Mouse (Mus musculus): ENCODE measurements at regions not wholly inside any gene's neighbourhood (a gene's known extent, or its start where the extent isn't known, plus 50 kb on each side); places are given as distances from the start of the nearest gene placed in this dataset.
"Not testable (repeated sequence)": the region's sequence is repeated elsewhere in the genome, so short reads cannot be mapped to it uniquely, and the experiment has no call there.

DNA sequence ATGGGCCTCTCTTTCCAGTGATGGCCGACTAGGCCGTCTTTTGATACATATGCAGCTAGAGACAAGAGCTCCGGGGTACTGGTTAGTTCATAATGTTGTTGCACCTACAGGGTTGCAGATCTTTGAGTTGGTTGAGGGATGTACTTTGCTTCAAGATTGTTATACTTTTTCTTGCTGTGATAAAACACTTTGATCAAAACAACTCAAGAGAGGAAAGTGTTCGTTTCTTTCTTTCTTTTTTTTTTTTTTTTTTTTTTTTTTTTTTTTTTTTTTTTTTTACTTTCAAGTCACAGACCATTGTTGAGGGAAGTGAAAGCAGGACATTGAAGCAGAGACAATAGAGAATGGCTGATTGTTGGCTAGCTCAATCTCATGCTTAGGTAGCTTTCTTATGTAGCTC, 511.0 kb upstream of the Got2 start:
- H3K36me3 ChIP-seq (replicated peaks; ENCODE audit: control insufficient read depth, insufficient read depth, low read depth, low read length); DNase-seq (ENCODE audit: low spot score): not testable (repeated sequence)

DNA sequence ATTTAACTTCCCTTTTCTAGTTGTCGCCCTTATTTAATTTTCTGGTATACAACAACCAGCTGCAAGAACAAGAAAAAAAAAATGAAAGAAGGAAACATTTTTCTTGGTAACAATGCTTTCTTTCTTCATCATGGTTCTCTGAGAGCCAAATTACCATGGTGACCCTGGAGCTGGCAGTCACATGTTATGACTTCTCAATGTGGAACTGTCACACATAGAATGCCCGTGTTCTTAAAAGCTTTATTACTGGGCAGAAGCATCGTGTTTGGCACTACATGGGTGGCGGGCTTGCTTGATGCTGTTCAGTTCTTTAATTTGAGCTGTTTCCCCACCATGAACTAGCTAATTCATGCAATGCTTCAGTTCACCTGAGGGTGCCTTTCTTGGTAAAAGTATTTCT, 504.7 kb upstream of the Got2 start:
- H3K9me3 ChIP-seq (replicated peaks; ENCODE audit: control insufficient read depth, low read length), result no peaks in the 10 kb centered on the region
- ATAC-seq (replicated peaks; ENCODE audit: insufficient number of reproducible peaks, low FRiP score, low TSS enrichment, low read depth) (no peak), DNase-seq (ENCODE audit: low spot score) (no peak)
- no peak overlapping the region for H3K4me3 ChIP-seq (ENCODE audit: low read depth, low read length)
- no peaks in the 10 kb centered on the region for H3K27me3 ChIP-seq (ENCODE audit: control insufficient read depth, insufficient read depth, low read length)
- no peak overlapping the region for H3K9ac ChIP-seq (replicated peaks; ENCODE audit: low read length)
- H3K36me3 ChIP-seq (replicated peaks; ENCODE audit: control insufficient read depth, insufficient read depth, low read depth, low read length), result no peaks in the 10 kb centered on the region
- H3K4me2 ChIP-seq (ENCODE audit: low read depth, low read length), result no peak overlapping the region
- 60% methylated on average over 4 of the region's 4 CpGs for WGBS
- no peak overlapping the region for H3K27ac ChIP-seq (replicated peaks; ENCODE audit: low read depth, low read length)
- H3K4me1 ChIP-seq (ENCODE audit: control insufficient read depth, insufficient read depth, low read length), result no peaks in the 10 kb centered on the region

More for the DNA sequence above, 511.0 kb upstream of the Got2 start:
- not testable (repeated sequence) for H3K9me3 ChIP-seq (replicated peaks; ENCODE audit: control insufficient read depth, low read length); H3K4me2 ChIP-seq (ENCODE audit: low read depth, low read length); H3K27me3 ChIP-seq (ENCODE audit: control insufficient read depth, insufficient read depth, low read length); H3K9ac ChIP-seq (replicated peaks; ENCODE audit: low read length); ATAC-seq (replicated peaks; ENCODE audit: insufficient number of reproducible peaks, low FRiP score, low TSS enrichment, low read depth); H3K4me3 ChIP-seq (ENCODE audit: low read depth, low read length); H3K4me1 ChIP-seq (ENCODE audit: control insufficient read depth, insufficient read depth, low read length); H3K27ac ChIP-seq (replicated peaks; ENCODE audit: low read depth, low read length)
- WGBS, result 84% methylated on average over 4 of the region's 4 CpGs

DNA sequence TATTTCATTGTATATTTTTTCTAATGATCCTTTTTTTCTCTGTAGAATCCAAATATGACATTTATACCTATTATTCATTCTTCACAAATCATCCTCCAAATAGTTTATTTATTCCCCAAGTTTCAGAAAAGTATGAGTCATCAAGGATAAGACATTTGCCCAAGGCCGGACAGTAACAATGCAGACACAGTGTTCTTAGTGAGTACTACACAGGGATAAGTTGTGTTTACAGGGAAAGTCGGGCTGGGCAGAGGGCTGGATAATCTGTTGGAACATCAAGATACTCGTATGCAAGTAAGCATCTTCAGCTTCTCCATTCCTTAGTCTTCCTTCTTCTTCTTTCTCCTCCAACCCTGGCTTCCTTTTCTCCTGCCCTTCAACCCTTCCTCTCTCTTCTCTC, 500.9 kb upstream of the Got2 start:
- Histone ChIP-seq H3K4me3 (ENCODE audit: low read depth, low read length) (no peak overlapping the region), H3K4me1 (ENCODE audit: control insufficient read depth, insufficient read depth, low read length) (no peaks in the 10 kb centered on the region), H3K9ac (replicated peaks; ENCODE audit: low read length) (no peak overlapping the region), H3K27me3 (ENCODE audit: control insufficient read depth, insufficient read depth, low read length) (no peaks in the 10 kb centered on the region), H3K36me3 (replicated peaks; ENCODE audit: control insufficient read depth, insufficient read depth, low read depth, low read length) (no peaks in the 10 kb centered on the region), H3K4me2 (ENCODE audit: low read depth, low read length) (no peak overlapping the region), H3K9me3 (replicated peaks; ENCODE audit: control insufficient read depth, low read length) (no peaks in the 10 kb centered on the region), H3K27ac (replicated peaks; ENCODE audit: low read depth, low read length) (no peak overlapping the region)
- ATAC-seq (replicated peaks; ENCODE audit: insufficient number of reproducible peaks, low FRiP score, low TSS enrichment, low read depth) (no peak), DNase-seq (ENCODE audit: low spot score) (no peak)
- 80% methylated on average over 3 of the region's 3 CpGs for WGBS

DNA sequence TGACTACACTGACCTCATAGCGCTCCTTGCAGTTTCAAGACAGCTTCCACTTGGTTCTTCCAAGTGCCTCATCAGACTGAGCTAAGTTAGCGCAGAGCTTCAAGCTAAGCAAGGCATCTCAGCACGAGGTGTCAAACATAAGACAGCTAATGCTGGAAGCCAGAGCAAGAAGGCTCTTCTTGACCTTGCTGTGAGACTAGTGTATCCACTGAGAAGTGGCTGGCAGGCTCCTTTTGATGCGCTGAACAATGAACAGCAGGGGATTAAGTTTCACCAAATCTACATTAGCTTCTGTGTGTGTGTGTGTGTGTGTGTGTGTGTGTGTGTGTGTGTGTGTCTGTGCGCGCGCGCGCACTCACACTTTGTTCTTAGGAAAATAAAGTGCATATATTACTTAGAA, 482.2 kb upstream of the Got2 start:
- DNase-seq (ENCODE audit: low spot score), result no peak
- WGBS, result 86% methylated on average over 9 of the region's 9 CpGs
- ATAC-seq (replicated peaks; ENCODE audit: insufficient number of reproducible peaks, low FRiP score, low TSS enrichment, low read depth), result no peak

DNA sequence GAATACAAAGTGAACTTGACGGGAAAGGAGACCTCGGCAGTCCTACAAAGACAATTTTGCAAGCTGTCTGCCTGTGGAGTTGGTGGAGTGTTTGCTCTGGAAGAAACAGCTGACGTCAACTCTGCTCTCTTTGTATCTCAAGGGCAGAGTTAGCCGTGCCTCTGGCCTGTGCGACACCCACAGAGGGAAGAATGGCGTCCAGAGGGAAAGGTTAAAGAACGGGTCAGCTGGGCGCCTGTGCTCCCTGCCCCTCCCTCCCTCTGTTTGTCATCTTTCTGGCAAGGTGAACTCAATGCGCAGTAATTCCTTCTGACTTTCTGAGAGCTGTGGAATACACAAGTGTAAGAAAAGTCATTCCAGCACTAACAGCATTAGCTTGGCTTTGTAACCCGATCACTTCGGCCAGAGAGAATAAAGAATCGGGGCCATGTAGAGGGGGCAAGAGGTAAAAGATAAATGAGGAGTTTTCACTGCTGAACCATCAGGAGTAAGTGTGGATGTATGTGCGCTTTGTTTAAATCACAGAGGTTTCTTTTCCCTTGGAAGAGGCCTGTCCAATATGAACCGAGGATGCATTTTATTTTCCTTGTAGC, 474.6 kb upstream of the Got2 start:
- no peaks in the 10 kb centered on the region for H3K27me3 ChIP-seq (ENCODE audit: control insufficient read depth, insufficient read depth, low read length)
- H3K4me3 ChIP-seq (ENCODE audit: low read depth, low read length), result no peak overlapping the region
- no peaks in the 10 kb centered on the region for H3K36me3 ChIP-seq (replicated peaks; ENCODE audit: control insufficient read depth, insufficient read depth, low read depth, low read length)
- H3K9ac ChIP-seq (replicated peaks; ENCODE audit: low read length), result no peak overlapping the region
- ATAC-seq (replicated peaks; ENCODE audit: insufficient number of reproducible peaks, low FRiP score, low TSS enrichment, low read depth), result 0 out of 2 replicates have a peak, but pooled peaks have one; percentile 15
- H3K9me3 ChIP-seq (replicated peaks; ENCODE audit: control insufficient read depth, low read length), result no peaks in the 10 kb centered on the region
- 28% methylated on average over 14 of the region's 14 CpGs for WGBS
- H3K4me1 ChIP-seq (ENCODE audit: control insufficient read depth, insufficient read depth, low read length), result no peaks in the 10 kb centered on the region
- DNase-seq (ENCODE audit: low spot score), result peak; percentile 23
- no peak overlapping the region for H3K27ac ChIP-seq (replicated peaks; ENCODE audit: low read depth, low read length)
- no peak overlapping the region for H3K4me2 ChIP-seq (ENCODE audit: low read depth, low read length)

More for the DNA sequence above, 482.2 kb upstream of the Got2 start:
- Histone ChIP-seq H3K9me3 (replicated peaks; ENCODE audit: control insufficient read depth, low read length) (no peaks in the 10 kb centered on the region), H3K9ac (replicated peaks; ENCODE audit: low read length) (no peak overlapping the region), H3K27me3 (ENCODE audit: control insufficient read depth, insufficient read depth, low read length) (no peaks in the 10 kb centered on the region), H3K27ac (replicated peaks; ENCODE audit: low read depth, low read length) (no peak overlapping the region), H3K36me3 (replicated peaks; ENCODE audit: control insufficient read depth, insufficient read depth, low read depth, low read length) (no peaks in the 10 kb centered on the region), H3K4me1 (ENCODE audit: control insufficient read depth, insufficient read depth, low read length) (no peaks in the 10 kb centered on the region), H3K4me2 (ENCODE audit: low read depth, low read length) (no peak overlapping the region), H3K4me3 (ENCODE audit: low read depth, low read length) (no peak overlapping the region)

DNA sequence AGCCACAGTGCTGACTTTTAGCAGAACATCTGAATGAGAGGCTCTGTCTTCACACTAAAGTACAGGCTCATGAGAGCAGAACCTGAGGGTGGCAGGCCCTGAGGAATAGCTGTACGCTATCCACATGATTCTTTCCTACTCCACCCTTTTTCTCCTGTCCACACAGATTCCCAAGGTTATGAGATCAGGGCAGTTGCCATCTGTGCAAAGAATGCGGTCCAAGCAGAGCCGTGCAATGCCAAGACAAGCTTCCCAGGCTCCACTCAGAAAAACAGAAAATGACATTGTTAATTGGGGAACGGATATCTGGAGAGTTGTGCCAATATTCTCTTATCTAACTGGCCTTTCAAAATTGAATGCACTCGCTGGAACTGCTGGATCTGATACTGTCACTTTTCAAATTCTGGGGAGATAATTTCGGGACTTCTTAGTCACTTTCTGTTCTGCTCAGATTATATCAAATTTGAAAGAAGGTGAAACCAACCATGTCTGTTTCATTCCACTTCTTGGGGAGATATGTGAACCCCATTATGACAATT, 462.3 kb upstream of the Got2 start:
- no peaks in the 10 kb centered on the region for H3K27me3 ChIP-seq (ENCODE audit: control insufficient read depth, insufficient read depth, low read length)
- H3K4me3 ChIP-seq (ENCODE audit: low read depth, low read length), result no peak overlapping the region
- no peak overlapping the region for H3K27ac ChIP-seq (replicated peaks; ENCODE audit: low read depth, low read length)
- H3K36me3 ChIP-seq (replicated peaks; ENCODE audit: control insufficient read depth, insufficient read depth, low read depth, low read length), result no peaks in the 10 kb centered on the region
- H3K4me1 ChIP-seq (ENCODE audit: control insufficient read depth, insufficient read depth, low read length), result no peaks in the 10 kb centered on the region
- H3K4me2 ChIP-seq (ENCODE audit: low read depth, low read length), result no peak overlapping the region
- H3K9me3 ChIP-seq (replicated peaks; ENCODE audit: control insufficient read depth, low read length), result no peaks in the 10 kb centered on the region
- no peak for ATAC-seq (replicated peaks; ENCODE audit: insufficient number of reproducible peaks, low FRiP score, low TSS enrichment, low read depth)
- 67% methylated on average over 6 of the region's 6 CpGs for WGBS
- no peak for DNase-seq (ENCODE audit: low spot score)
- no peak overlapping the region for H3K9ac ChIP-seq (replicated peaks; ENCODE audit: low read length)

DNA sequence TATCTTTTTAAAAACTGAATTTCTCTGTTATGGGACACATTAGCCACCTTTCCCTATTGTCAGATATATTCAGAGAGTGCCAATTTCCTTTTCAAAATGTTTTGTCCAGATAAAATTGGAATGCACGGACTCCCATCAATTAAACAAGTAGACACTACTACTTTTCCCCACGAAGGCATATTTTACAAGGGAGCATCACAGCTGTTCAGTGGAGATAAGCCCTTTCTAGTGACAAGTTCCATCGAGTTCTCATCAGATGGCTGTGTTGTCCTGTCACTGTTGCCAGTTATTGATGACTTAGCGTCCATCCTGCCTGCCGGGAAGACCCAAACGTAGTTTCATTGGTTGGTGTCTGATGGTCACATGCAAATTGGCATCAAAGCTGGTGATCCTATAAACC, 461.2 kb upstream of the Got2 start:
- Histone ChIP-seq H3K9me3 (replicated peaks; ENCODE audit: control insufficient read depth, low read length) (no peaks in the 10 kb centered on the region), H3K27ac (replicated peaks; ENCODE audit: low read depth, low read length) (no peak overlapping the region), H3K36me3 (replicated peaks; ENCODE audit: control insufficient read depth, insufficient read depth, low read depth, low read length) (no peaks in the 10 kb centered on the region), H3K4me3 (ENCODE audit: low read depth, low read length) (no peak overlapping the region), H3K4me2 (ENCODE audit: low read depth, low read length) (no peak overlapping the region), H3K4me1 (ENCODE audit: control insufficient read depth, insufficient read depth, low read length) (no peaks in the 10 kb centered on the region), H3K27me3 (ENCODE audit: control insufficient read depth, insufficient read depth, low read length) (no peaks in the 10 kb centered on the region), H3K9ac (replicated peaks; ENCODE audit: low read length) (no peak overlapping the region)
- WGBS, result 82% methylated on average over 6 of the region's 6 CpGs
- no peak for DNase-seq (ENCODE audit: low spot score)
- no peak for ATAC-seq (replicated peaks; ENCODE audit: insufficient number of reproducible peaks, low FRiP score, low TSS enrichment, low read depth)

DNA sequence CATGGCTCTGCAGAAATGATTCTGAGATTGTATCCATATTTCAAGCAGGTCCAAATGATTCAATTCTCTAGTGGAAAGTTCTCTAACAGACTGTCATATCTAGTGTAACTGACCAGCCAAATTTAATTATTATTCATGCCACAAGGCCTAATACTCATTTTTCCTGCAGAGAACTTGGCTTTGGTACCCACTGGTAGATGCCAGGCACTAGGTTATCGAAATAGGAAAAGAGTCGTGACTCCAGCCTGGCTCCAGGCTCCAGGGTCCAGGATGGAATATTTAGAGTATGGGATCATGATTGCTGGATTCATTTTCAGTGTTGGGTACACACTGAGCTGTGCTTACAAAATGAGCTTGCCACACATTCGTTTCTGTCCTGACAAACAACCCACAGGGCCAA, 452.4 kb upstream of the Got2 start:
- H3K4me3 ChIP-seq (ENCODE audit: low read depth, low read length), result no peak overlapping the region
- no peaks in the 10 kb centered on the region for H3K36me3 ChIP-seq (replicated peaks; ENCODE audit: control insufficient read depth, insufficient read depth, low read depth, low read length)
- no peak overlapping the region for H3K4me2 ChIP-seq (ENCODE audit: low read depth, low read length)
- no peak overlapping the region for H3K9ac ChIP-seq (replicated peaks; ENCODE audit: low read length)
- 79% methylated on average over 3 of the region's 3 CpGs for WGBS
- H3K9me3 ChIP-seq (replicated peaks; ENCODE audit: control insufficient read depth, low read length), result no peaks in the 10 kb centered on the region; the same call in 1 of the 2 replicates
- no peaks in the 10 kb centered on the region for H3K27me3 ChIP-seq (ENCODE audit: control insufficient read depth, insufficient read depth, low read length)
- ATAC-seq (replicated peaks; ENCODE audit: insufficient number of reproducible peaks, low FRiP score, low TSS enrichment, low read depth), result no peak
- no peaks in the 10 kb centered on the region for H3K4me1 ChIP-seq (ENCODE audit: control insufficient read depth, insufficient read depth, low read length)
- no peak overlapping the region for H3K27ac ChIP-seq (replicated peaks; ENCODE audit: low read depth, low read length)
- DNase-seq (ENCODE audit: low spot score), result no peak

Measured in embryonic facial prominence, embryonic 11.5 days (tissue).